Mouse (Mus musculus): ENCODE measurements at regions not wholly inside any gene's neighbourhood (a gene's known extent, or its start where the extent isn't known, plus 50 kb on each side); places are given as distances from the start of the nearest gene placed in this dataset.
A peak's percentile ranks its signal among the peaks of the same experiment; 100 is the strongest.

DNA sequence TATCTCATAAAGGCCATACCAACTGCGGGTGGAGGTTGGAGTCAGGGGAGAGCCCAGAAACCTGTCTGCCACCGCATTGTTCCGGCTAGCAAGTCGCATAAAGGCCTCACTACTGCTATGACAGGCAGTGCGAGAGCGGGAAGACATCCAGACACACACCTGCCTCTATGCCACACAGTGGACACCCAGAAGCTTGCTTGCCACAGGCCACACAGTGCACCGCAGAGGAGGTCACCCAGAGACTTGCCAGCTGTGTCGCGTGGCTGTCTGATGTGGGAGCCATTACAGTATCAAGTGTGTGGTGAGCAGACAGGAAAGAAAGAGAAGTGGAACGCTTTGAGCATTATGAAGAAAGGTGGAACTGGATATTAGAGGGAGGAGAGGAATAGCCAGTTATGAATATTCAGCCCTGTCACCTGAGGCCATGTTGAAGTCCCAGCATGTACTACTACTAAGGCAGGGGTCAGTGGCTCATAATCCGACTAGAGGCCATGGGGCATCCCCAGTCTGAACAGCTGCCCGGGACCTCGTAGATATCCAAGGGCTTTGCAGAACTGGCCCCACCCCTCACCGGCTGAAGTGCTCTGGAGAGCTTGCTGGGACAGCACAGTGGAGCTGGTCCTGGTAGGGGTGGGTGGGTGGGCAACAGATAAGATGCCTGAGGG lies 87.6 kb upstream of the Gnai1 start:
- no peaks in the 10 kb centered on the region for H3K27me3 ChIP-seq (ENCODE audit: low read depth, poor library complexity, severe bottlenecking)
- H3K36me3 ChIP-seq, result no peaks in the 10 kb centered on the region
- H3K9me3 ChIP-seq (replicated peaks), result no peaks in the 10 kb centered on the region
- WGBS, result 90% methylated on average over 14 of the region's 14 CpGs
- H3K27ac ChIP-seq, result no peak overlapping the region
- no peak overlapping the region for H3K4me3 ChIP-seq
- no peaks in the 10 kb centered on the region for H3K4me1 ChIP-seq
- no peak for DNase-seq (ENCODE audit: low spot score)

DNA sequence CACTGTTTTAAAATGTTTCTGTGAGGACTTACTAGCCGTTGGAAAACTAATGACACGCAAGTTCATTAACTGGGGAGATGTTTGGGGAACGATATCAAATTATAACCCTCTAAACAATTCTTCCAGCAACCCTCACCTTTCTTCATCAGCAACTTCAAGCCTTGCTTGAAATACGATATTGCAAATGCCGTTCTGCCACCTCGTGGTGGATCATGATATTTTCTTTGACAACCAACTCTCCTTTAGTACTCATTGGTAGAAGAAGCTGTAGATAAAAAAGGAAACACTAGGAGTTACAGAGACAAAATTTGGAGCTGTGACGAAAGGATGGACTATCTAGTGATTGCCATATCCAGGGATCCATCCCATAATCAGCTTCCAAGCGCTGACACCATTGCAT lies 85.8 kb upstream of the Gnai1 start:
- peak; percentile 69 for DNase-seq (ENCODE audit: low spot score)
- Histone ChIP-seq H3K4me3 (no peak overlapping the region), H3K27ac (no peak overlapping the region), H3K36me3 (no peaks in the 10 kb centered on the region), H3K9me3 (replicated peaks) (no peaks in the 10 kb centered on the region), H3K4me1 (no peaks in the 10 kb centered on the region), H3K27me3 (ENCODE audit: low read depth, poor library complexity, severe bottlenecking) (no peaks in the 10 kb centered on the region)
- WGBS, result 27% methylated on average over 8 of the region's 8 CpGs

DNA sequence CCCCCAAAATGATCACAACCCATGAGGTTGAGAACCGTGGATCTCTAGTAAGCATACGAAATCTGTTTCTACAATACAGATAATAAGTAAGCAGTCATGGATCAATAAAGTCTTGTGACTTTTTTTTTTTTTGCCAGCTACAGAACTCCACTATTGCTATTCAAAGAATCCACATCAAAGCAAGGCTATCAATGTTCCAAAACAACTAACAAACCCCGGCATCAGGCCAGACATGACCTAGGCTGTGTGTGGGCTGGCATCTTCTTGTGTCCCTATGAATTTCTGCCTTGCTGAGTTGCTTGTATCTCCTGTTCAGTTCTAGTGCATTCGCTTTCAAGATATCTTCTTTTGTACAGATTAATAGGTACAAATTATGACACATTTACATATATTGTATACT lies 79.8 kb upstream of the Gnai1 start:
- Histone ChIP-seq H3K27ac (no peak overlapping the region), H3K4me3 (no peak overlapping the region), H3K4me1 (no peaks in the 10 kb centered on the region), H3K36me3 (no peaks in the 10 kb centered on the region), H3K9me3 (replicated peaks) (no peaks in the 10 kb centered on the region), H3K27me3 (ENCODE audit: low read depth, poor library complexity, severe bottlenecking) (no peaks in the 10 kb centered on the region)
- 87% methylated on average over 4 of the region's 4 CpGs for WGBS
- DNase-seq (ENCODE audit: low spot score), result no peak

DNA sequence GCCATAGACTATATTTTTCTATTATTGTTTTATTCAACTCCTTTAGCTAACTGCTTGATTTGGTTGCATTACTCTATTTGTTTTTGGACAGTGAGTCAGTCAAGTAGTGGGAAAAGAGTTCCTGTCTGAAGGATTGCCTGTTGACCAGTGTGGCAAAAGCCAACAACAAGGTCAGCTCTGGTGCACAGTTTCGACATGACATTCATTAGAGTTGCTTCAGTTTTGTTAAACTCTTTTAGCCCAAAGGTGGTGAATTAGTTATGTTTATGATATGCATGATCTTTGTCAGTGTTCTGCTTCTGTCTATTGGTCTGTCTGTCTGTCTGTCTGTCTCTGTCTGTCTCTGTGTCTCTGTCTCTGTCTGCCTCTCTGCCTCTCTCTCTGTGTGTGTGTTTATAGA lies 79.1 kb upstream of the Gnai1 start:
- DNase-seq (ENCODE audit: low spot score), result no peak
- Histone ChIP-seq H3K36me3 (no peaks in the 10 kb centered on the region), H3K4me3 (no peak overlapping the region), H3K27ac (no peak overlapping the region), H3K4me1 (no peaks in the 10 kb centered on the region), H3K9me3 (replicated peaks) (no peaks in the 10 kb centered on the region), H3K27me3 (ENCODE audit: low read depth, poor library complexity, severe bottlenecking) (no peaks in the 10 kb centered on the region)
- 79% methylated on average over 1 of the region's 1 CpGs for WGBS

DNA sequence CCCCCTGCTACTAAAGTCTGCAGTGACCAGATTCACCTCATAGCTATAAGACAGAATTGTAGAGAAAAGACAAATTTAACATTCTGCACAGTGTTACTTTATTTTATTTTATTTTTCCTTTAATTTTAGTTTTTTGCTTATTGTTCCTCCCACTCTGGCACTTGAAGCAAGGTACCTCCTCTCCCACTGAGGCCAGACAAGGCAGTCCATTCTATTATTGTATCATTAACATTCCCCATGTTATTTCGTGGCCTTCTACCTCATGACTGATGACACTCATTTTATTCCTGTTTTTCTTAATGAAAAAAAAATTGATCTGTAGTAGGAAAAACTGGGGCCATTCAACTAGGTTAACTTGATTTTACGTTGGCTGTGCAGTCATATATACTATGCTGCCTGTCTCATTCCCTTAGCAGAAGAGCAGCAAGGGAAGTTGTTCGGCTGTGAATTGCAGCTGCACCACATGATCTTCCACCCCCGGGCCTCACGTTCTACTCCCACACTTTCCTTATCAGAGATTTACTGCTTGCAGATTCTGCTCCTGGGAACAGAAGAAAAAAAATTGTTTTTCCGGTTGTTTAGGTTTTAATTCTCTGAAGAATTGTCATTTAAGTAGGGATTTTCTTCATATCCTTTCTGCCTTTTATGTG lies 76.1 kb upstream of the Gnai1 start:
- no peak overlapping the region for H3K27ac ChIP-seq
- H3K36me3 ChIP-seq, result no peaks in the 10 kb centered on the region
- H3K4me3 ChIP-seq, result no peak overlapping the region
- DNase-seq (ENCODE audit: low spot score), result no peak
- no peaks in the 10 kb centered on the region for H3K4me1 ChIP-seq
- H3K9me3 ChIP-seq (replicated peaks), result no peaks in the 10 kb centered on the region
- WGBS, result 75% methylated on average over 6 of the region's 6 CpGs
- H3K27me3 ChIP-seq (ENCODE audit: low read depth, poor library complexity, severe bottlenecking), result no peaks in the 10 kb centered on the region

DNA sequence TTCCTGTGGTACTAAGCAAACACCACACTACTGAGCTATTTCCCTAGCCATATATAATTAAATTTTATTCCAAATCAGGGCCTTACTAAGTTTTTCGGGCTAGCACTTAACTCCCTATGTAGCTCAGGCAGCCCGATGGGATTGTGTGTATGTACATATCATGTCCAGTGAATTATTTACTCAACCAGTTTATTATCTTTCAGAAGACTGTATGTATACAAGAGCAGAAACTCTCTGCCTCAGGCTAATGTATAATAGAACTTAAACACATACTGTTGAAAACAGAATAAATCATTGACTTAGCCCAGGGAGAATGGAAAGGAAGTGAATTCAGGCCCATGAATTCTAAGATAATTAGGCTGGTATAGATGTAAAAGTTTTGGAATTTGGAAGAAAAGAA lies 74.1 kb upstream of the Gnai1 start:
- H3K27ac ChIP-seq, result no peak overlapping the region

DNA sequence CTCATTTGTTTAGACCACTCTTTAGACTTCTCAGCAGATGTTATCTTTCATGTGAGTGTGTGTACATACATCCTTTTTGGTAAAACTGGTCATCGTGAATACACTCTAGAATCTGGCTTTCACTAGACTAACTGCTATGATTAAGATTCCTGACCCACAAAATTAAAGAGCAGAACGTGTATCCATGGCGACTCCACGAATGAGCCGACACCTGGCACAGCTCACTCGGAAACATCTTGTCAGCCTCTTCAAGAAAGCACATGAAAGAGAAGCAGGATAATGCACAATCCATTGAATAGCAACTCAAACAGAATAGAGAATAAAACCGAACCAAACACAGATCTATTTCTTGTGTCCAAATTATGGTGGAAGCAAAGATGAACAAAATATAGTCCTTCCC lies 73.1 kb upstream of the Gnai1 start:
- H3K27me3 ChIP-seq (ENCODE audit: low read depth, poor library complexity, severe bottlenecking), result no peaks in the 10 kb centered on the region
- no peak overlapping the region for H3K4me3 ChIP-seq
- no peaks in the 10 kb centered on the region for H3K36me3 ChIP-seq
- DNase-seq (ENCODE audit: low spot score), result no peak
- WGBS, result 84% methylated on average over 7 of the region's 7 CpGs
- H3K4me1 ChIP-seq, result no peaks in the 10 kb centered on the region
- no peak overlapping the region for H3K27ac ChIP-seq
- H3K9me3 ChIP-seq (replicated peaks), result no peaks in the 10 kb centered on the region

More for the DNA sequence above, 74.1 kb upstream of the Gnai1 start:
- Histone ChIP-seq H3K27me3 (ENCODE audit: low read depth, poor library complexity, severe bottlenecking) (no peaks in the 10 kb centered on the region), H3K4me1 (no peaks in the 10 kb centered on the region), H3K9me3 (replicated peaks) (no peaks in the 10 kb centered on the region), H3K4me3 (no peak overlapping the region), H3K36me3 (no peaks in the 10 kb centered on the region)
- no peak for DNase-seq (ENCODE audit: low spot score)
- WGBS, result 95% methylated on average over 2 of the region's 2 CpGs

DNA sequence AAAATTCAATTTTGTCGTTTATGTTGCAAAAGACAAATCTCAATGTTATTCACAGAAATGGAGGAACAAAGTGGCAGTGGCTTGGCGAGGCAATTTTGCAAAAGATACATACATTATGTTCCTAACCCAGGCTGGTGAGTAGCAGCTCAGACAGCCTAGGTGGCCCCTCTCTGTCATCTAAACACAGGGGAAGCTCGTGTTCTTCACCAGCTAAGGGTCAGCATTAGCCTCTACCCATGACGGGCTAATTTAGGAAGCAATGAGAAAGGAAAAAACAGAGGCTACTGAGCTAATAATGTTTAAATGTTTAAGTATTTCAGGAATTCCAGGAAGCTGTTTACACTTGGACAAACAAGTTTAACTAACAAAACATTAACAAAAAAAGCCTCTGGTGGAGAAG lies 64.9 kb upstream of the Gnai1 start:
- no peak for DNase-seq (ENCODE audit: low spot score)
- H3K27ac ChIP-seq, result no peak overlapping the region
- no peak overlapping the region for H3K4me3 ChIP-seq
- 66% methylated on average over 4 of the region's 4 CpGs for WGBS
- H3K4me1 ChIP-seq, result peaks cover 5% of the 10 kb centered on the region; the same call in 1 of the 2 replicates
- no peaks in the 10 kb centered on the region for H3K36me3 ChIP-seq
- no peaks in the 10 kb centered on the region for H3K27me3 ChIP-seq (ENCODE audit: low read depth, poor library complexity, severe bottlenecking)
- no peaks in the 10 kb centered on the region for H3K9me3 ChIP-seq (replicated peaks)

DNA sequence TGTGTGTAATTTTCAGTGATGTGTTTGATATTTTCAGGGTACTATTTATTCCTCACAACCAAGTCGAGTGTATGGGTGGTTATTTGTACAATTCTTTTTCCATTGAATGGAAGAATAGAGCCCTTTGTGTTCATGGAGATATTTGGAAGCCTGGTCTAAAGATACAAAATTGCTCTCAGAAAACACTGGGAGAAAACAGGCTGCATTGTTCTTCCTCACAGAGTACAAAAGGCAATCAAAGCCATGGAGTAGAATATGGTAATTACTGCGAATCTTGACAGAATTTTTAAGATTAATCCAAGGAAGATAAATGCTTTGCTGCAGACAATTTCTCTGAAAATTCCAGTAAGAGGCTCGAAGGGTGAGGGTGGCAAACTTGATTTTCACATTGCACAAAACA lies 54.7 kb upstream of the Gnai1 start:
- WGBS, result 70% methylated on average over 3 of the region's 3 CpGs
- Histone ChIP-seq H3K9me3 (replicated peaks) (no peaks in the 10 kb centered on the region), H3K4me1 (no peaks in the 10 kb centered on the region), H3K27me3 (ENCODE audit: low read depth, poor library complexity, severe bottlenecking) (no peaks in the 10 kb centered on the region), H3K36me3 (no peaks in the 10 kb centered on the region), H3K4me3 (no peak overlapping the region), H3K27ac (no peak overlapping the region)
- DNase-seq (ENCODE audit: low spot score), result no peak

Data from limb, embryonic 10.5 days (tissue).